Mouse (Mus musculus) liver, adult 2 months (tissue): ENCODE data around the gene Hsf3. TPM values are rescaled to one million over a fixed set of nuclear protein-coding genes. Genes with fewer than 3 reads are reported as not detected.

ENCODE experiments used
- DNase-seq: peaks from one replicate; pipeline ENCODE4 v3.0.0-alpha.2; 2011; ENCODE audit warnings: low read depth, low spot score; ENCODE audit errors: extremely low read depth
- H3K27ac ChIP-seq: fragments of 200-500 bp; replicated peaks from 2 replicates; pipeline ENCODE4 v1.5.1; 2012; ENCODE audit warnings: low read depth, mild to moderate bottlenecking, control low read depth, inconsistent platforms, low read length; ENCODE audit not compliant: insufficient read depth
- H3K27me3 ChIP-seq: fragments of 200-500 bp; 2 replicates; pipeline ENCODE4 v1.6.1; 2012; ENCODE audit warnings: mild to moderate bottlenecking, moderate library complexity, low read length, inconsistent platforms; ENCODE audit not compliant: control insufficient read depth, insufficient read depth
- H3K36me3 ChIP-seq: fragments of 200-500 bp; 2 replicates; pipeline ENCODE4 v1.6.1; 2012; ENCODE audit warnings: low read length, inconsistent platforms; ENCODE audit not compliant: control insufficient read depth, insufficient read depth
- H3K4me1 ChIP-seq: fragments of 200-500 bp; 2 replicates; pipeline ENCODE4 v1.6.1; 2011; ENCODE audit warnings: low read length; ENCODE audit not compliant: control insufficient read depth, insufficient read depth
- H3K4me3 ChIP-seq: fragments of 200-500 bp; 2 replicates; pipeline ENCODE4 v1.5.1; 2011; ENCODE audit warnings: low read depth, mild to moderate bottlenecking, control low read depth, low read length, moderate library complexity; ENCODE audit not compliant: insufficient read depth
- H3K79me2 ChIP-seq: fragments of 200-500 bp; 2 replicates; pipeline ENCODE4 v1.6.1; 2012; ENCODE audit warnings: inconsistent platforms, mild to moderate bottlenecking, low read length, moderate library complexity; ENCODE audit not compliant: control insufficient read depth, insufficient read depth
- H3K9ac ChIP-seq: fragments of 200-500 bp; 2 replicates; pipeline ENCODE4 v1.6.1; 2012; ENCODE audit warnings: low read depth, mild to moderate bottlenecking, control low read depth, inconsistent platforms, low read length
- CTCF ChIP-seq: fragments of 200-500 bp; IDR thresholded peaks from 2 replicates; pipeline ENCODE4 v1.5.1; 2011; ENCODE audit warnings: low read depth, low read length, control low read depth
- POLR2A ChIP-seq: fragments of 200-500 bp; IDR thresholded peaks from 2 replicates; pipeline ENCODE4 v1.6.1; 2011; ENCODE audit warnings: low read length, control low read depth; ENCODE audit not compliant: insufficient read depth; ENCODE audit errors: extremely low read depth
- WGBS: fragments of 180-500 bp; shearing (Covaris S2); methylation state at CpG from one replicate; pipeline ENCODE4 v1.1.7; 2018; 5-methylcytosine and 5-hydroxymethylcytosine counted together
- polyA plus RNA-seq: library from polyadenylated mRNA; depleted of rRNA; stranded (reverse); fragments of >200 nt; gene quantifications from 2 replicates; pipeline ENCODE4 v1.2.3, GENCODE M21; 2012; rRNA removed
- total RNA-seq: library from RNA; depleted of rRNA; stranded (reverse); fragments of >200 nt; gene quantifications from 2 replicates; pipeline ENCODE4 v1.2.3, GENCODE M21; 2014; rRNA removed

Hsf3 gene
- total and polyA plus RNA-seq, 2 experiments = not detected

- no peak overlapping the region for H3K9ac ChIP-seq
- H3K4me3 ChIP-seq = no peak overlapping the region
- no peaks in the 10 kb centered on the region for H3K36me3 ChIP-seq
- H3K27me3 ChIP-seq = no peaks in the 10 kb centered on the region
- WGBS = 71% methylated on average over 2 of the region's 2 CpGs
- H3K4me1 ChIP-seq = no peaks in the 10 kb centered on the region
- no peak for DNase-seq
- TF ChIP-seq CTCF (no peak), POLR2A (no peak)
- H3K27ac ChIP-seq = no peak overlapping the region
- H3K79me2 ChIP-seq = no peaks in the 10 kb centered on the region
These were observed 117.0 kb downstream of the Hsf3 start for GRCm38 (mm10) chrX:96339108-96339507.

GRCm38 (mm10) chrX:96329764-96330163 lies 126.3 kb downstream of the Hsf3 start:
- no peaks in the 10 kb centered on the region for H3K36me3 ChIP-seq
- no peak overlapping the region for H3K4me3 ChIP-seq
- no peak overlapping the region for H3K9ac ChIP-seq
- DNase-seq = peak; percentile 3
- H3K27ac ChIP-seq = no peak overlapping the region
- TF ChIP-seq CTCF = no peak
- no peak for TF ChIP-seq POLR2A
- H3K27me3 ChIP-seq = no peaks in the 10 kb centered on the region
- H3K79me2 ChIP-seq = no peaks in the 10 kb centered on the region
- H3K4me1 ChIP-seq = no peaks in the 10 kb centered on the region
- 39% methylated on average over 4 of the region's 4 CpGs for WGBS

- TF ChIP-seq CTCF (no peak), POLR2A (no peak)
- peak; percentile 6 for DNase-seq
- Histone ChIP-seq H3K79me2 (no peaks in the 10 kb centered on the region), H3K4me1 (no peaks in the 10 kb centered on the region), H3K9ac (no peak within 1 kb of the TSS), H3K27me3 (no peaks in the 10 kb centered on the region), H3K4me3 (0 out of 2 replicates have a peak within 1 kb of the TSS, but pooled peaks have one; percentile 20), H3K27ac (no peak within 1 kb of the TSS), H3K36me3 (no peaks in the 10 kb centered on the region)
- 89% methylated on average over 3 of the region's 3 CpGs for WGBS
These were observed 162.8 kb downstream of the Hsf3 start, which contains the start of gene Vsig4 for GRCm38 (mm10) chrX:96293338-96293737. TSS of gene Vsig4 (minus strand) at chrX:96293438.

DNA sequence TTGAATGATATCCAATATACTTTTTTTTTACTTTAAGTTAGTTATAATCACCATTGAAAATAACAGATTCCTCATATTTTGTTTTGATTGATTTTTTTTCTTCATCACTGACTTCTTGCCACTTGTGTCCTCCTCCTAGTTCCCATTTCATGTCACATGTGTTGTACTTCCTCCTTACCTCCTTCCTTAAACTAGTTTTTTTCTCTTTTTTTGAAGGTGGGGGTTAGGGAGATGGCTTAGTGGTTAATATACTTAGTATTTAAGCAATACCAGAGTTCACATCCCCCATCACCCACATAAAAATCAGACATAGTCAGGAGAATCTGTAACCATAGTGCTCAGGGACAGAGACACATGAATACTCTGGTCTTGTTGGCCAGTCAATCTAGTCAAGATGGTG lies 199.6 kb downstream of the Hsf3 start:
- Histone ChIP-seq H3K4me3 (no peak overlapping the region), H3K36me3 (no peaks in the 10 kb centered on the region), H3K4me1 (no peaks in the 10 kb centered on the region), H3K27me3 (no peaks in the 10 kb centered on the region), H3K9ac (no peak overlapping the region), H3K79me2 (no peaks in the 10 kb centered on the region), H3K27ac (no peak overlapping the region)
- no peak for TF ChIP-seq CTCF
- DNase-seq = peak; percentile 30

Other genes starting within 250 kb of the Hsf3 start
- 43.0 and 55.4 TPM in 2 replicates for gene Vsig4, start 162.9 kb downstream of the Hsf3 start, total RNA-seq
- gene Vsig4, start 162.9 kb downstream of the Hsf3 start, polyA plus RNA-seq = 5.3 and 7.5 TPM in 2 replicates
- gene Heph, start 935 bp downstream of the Hsf3 start, total RNA-seq = 1.9 TPM in 2 replicates
- gene Heph, start 935 bp downstream of the Hsf3 start, polyA plus RNA-seq = 0.40 and 0.51 TPM in 2 replicates